ENCODE assay signal across 16 mouse cellular contexts in genomic region chr15:6323577-6323976, GRCm38 (mm10). TPM values are rescaled to one million over a fixed set of nuclear protein-coding genes. Genes with fewer than 3 reads are reported as not detected.
DNase-seq lines count a peak whose midpoint lies in the region; ATAC-seq and TF ChIP-seq lines count a peak whose summit lies in the region.
"Had no signal": no experiment of that assay in that cellular context is flagged by ENCODE, and none has a peak within 500 bp of the region (broad histone marks: within the 10 kb centered on the region; RNA-seq: fewer than 3 reads in every experiment).

No protein-coding gene starts in this region.

- H3K27ac ChIP-seq in forebrain, embryonic 15.5 days (replicated peaks): no peak overlapping the region
- H3K27ac ChIP-seq in forebrain, embryonic 10.5 days: no peak overlapping the region
- no peak overlapping the region for H3K27ac ChIP-seq in lung, postnatal 0 days (ENCODE audit: low read length)
- H3K27ac ChIP-seq in forebrain, embryonic 16.5 days (ENCODE audit: low read length): no peak overlapping the region
- 0 out of 2 replicates have a peak overlapping the region, but pooled peaks have one; percentile 9 for H3K27ac ChIP-seq in limb, embryonic 15.5 days
- H3K27ac ChIP-seq in kidney, adult 2 months (ENCODE audit: insufficient read depth, low read depth, low read length): no peak overlapping the region
- H3K27ac ChIP-seq: embryonic facial prominence, embryonic 15.5 days; midbrain, embryonic 13.5 days had no signal

- H3K4me1 ChIP-seq in forebrain, embryonic 15.5 days: no peaks in the 10 kb centered on the region
- 0 out of 2 replicates have a peak, but pooled peaks cover 3% of the 10 kb centered on the region for H3K4me1 ChIP-seq in forebrain, embryonic 10.5 days
- no peaks in the 10 kb centered on the region for H3K4me1 ChIP-seq in lung, postnatal 0 days (ENCODE audit: insufficient read depth, low read depth, low read length)
- no peaks in the 10 kb centered on the region for H3K4me1 ChIP-seq in forebrain, embryonic 16.5 days (replicated peaks; ENCODE audit: control insufficient read depth, insufficient read depth, low read length)
- peaks cover 21% of the 10 kb centered on the region; the same call in 1 of the 2 replicates for H3K4me1 ChIP-seq in limb, embryonic 15.5 days
- H3K4me1 ChIP-seq in kidney, adult 2 months (ENCODE audit: control insufficient read depth, insufficient read depth, low read length): peaks cover 20% of the 10 kb centered on the region
- H3K4me1 ChIP-seq: midbrain, embryonic 13.5 days had no signal

- no peaks in the 10 kb centered on the region for H3K9me3 ChIP-seq in forebrain, embryonic 15.5 days
- H3K9me3 ChIP-seq in forebrain, embryonic 10.5 days: no peaks in the 10 kb centered on the region
- no peaks in the 10 kb centered on the region for H3K9me3 ChIP-seq in lung, postnatal 0 days (ENCODE audit: low read length)
- no peaks in the 10 kb centered on the region for H3K9me3 ChIP-seq in forebrain, embryonic 16.5 days (ENCODE audit: control insufficient read depth, low read length)
- no peaks in the 10 kb centered on the region for H3K9me3 ChIP-seq in limb, embryonic 15.5 days
- H3K9me3 ChIP-seq: embryonic facial prominence, embryonic 15.5 days; limb, embryonic 13.5 days; midbrain, embryonic 13.5 days had no signal

- TF ChIP-seq POLR2A in kidney, adult 2 months (IDR thresholded peaks at IDR 0.05; ENCODE audit: low read depth, low read length): no peak

- no peak overlapping the region for H3K9ac ChIP-seq in forebrain, embryonic 15.5 days (replicated peaks)
- H3K9ac ChIP-seq in lung, postnatal 0 days (replicated peaks; ENCODE audit: low read depth): no peak overlapping the region
- H3K9ac ChIP-seq in forebrain, embryonic 16.5 days (replicated peaks; ENCODE audit: low read depth, low read length): no peak overlapping the region
- H3K9ac ChIP-seq in limb, embryonic 15.5 days: no peak overlapping the region
- H3K9ac ChIP-seq: embryonic facial prominence, embryonic 15.5 days; limb, embryonic 13.5 days; liver, postnatal 0 days; midbrain, embryonic 13.5 days had no signal

- H3K4me2 ChIP-seq in forebrain, embryonic 15.5 days (replicated peaks): no peak overlapping the region
- H3K4me2 ChIP-seq in lung, postnatal 0 days (replicated peaks; ENCODE audit: low read depth, low read length): no peak overlapping the region
- H3K4me2 ChIP-seq in forebrain, embryonic 16.5 days (ENCODE audit: low read length): no peak overlapping the region
- no peak overlapping the region for H3K4me2 ChIP-seq in limb, embryonic 15.5 days
- H3K4me2 ChIP-seq: embryonic facial prominence, embryonic 15.5 days; limb, embryonic 13.5 days; midbrain, embryonic 13.5 days had no signal

- ATAC-seq in forebrain, embryonic 15.5 days (replicated peaks): peak; percentile 78
- ATAC-seq in lung, postnatal 0 days: no peak
- peak; percentile 85 for ATAC-seq in forebrain, embryonic 16.5 days
- no peak for ATAC-seq in limb, embryonic 15.5 days (ENCODE audit: insufficient number of reproducible peaks, low FRiP score, low TSS enrichment, low read depth)
- ATAC-seq: liver, postnatal 0 days; midbrain, embryonic 13.5 days had no signal

- no peak overlapping the region for H3K4me3 ChIP-seq in forebrain, embryonic 15.5 days
- no peak overlapping the region for H3K4me3 ChIP-seq in forebrain, embryonic 10.5 days
- no peak overlapping the region for H3K4me3 ChIP-seq in lung, postnatal 0 days (ENCODE audit: low read depth, low read length)
- H3K4me3 ChIP-seq in forebrain, embryonic 16.5 days (replicated peaks; ENCODE audit: low read length): no peak overlapping the region
- H3K4me3 ChIP-seq in limb, embryonic 15.5 days: no peak overlapping the region
- no peak overlapping the region for H3K4me3 ChIP-seq in kidney, adult 2 months (ENCODE audit: insufficient read depth, low read depth, low read length)
- H3K4me3 ChIP-seq: embryonic facial prominence, embryonic 15.5 days; limb, embryonic 13.5 days; midbrain, embryonic 13.5 days had no signal

- 62% methylated on average over 7 of the region's 7 CpGs for WGBS in forebrain, embryonic 15.5 days
- WGBS in forebrain, embryonic 10.5 days: 91% methylated on average over 7 of the region's 7 CpGs
- WGBS in lung, postnatal 0 days: 52% methylated on average over 7 of the region's 7 CpGs
- WGBS in forebrain, embryonic 16.5 days: 55% methylated on average over 7 of the region's 7 CpGs
- 34% methylated on average over 7 of the region's 7 CpGs for WGBS in limb, embryonic 15.5 days
- 45% methylated on average over 7 of the region's 7 CpGs for WGBS in kidney, adult 2 months

- no peaks in the 10 kb centered on the region for H3K36me3 ChIP-seq in forebrain, embryonic 15.5 days
- no peaks in the 10 kb centered on the region for H3K36me3 ChIP-seq in forebrain, embryonic 10.5 days (replicated peaks)
- H3K36me3 ChIP-seq in lung, postnatal 0 days (ENCODE audit: insufficient read depth, low read length): no peaks in the 10 kb centered on the region
- no peaks in the 10 kb centered on the region for H3K36me3 ChIP-seq in forebrain, embryonic 16.5 days (ENCODE audit: control insufficient read depth, insufficient read depth)
- no peaks in the 10 kb centered on the region for H3K36me3 ChIP-seq in limb, embryonic 15.5 days
- H3K36me3 ChIP-seq in kidney, adult 2 months (ENCODE audit: control insufficient read depth, insufficient read depth, low read length): no peaks in the 10 kb centered on the region
- H3K36me3 ChIP-seq: embryonic facial prominence, embryonic 15.5 days; limb, embryonic 13.5 days; midbrain, embryonic 13.5 days had no signal

- no peak for TF ChIP-seq CTCF in lung, postnatal 0 days (IDR thresholded peaks at IDR 0.05)
- TF ChIP-seq CTCF in kidney, adult 2 months (conservative IDR thresholded peaks at IDR 0.05; ENCODE audit: insufficient read depth, insufficient read length, low read depth, low read length): no peak

- no peak for TF ChIP-seq EP300 in lung, postnatal 0 days (IDR thresholded peaks at IDR 0.05)

- no peak for DNase-seq in forebrain, embryonic 10.5 days (ENCODE audit: extremely low spot score, low spot score)
- DNase-seq in lung, postnatal 0 days (ENCODE audit: low spot score): peak; percentile 15
- DNase-seq in lung, postnatal 36 days: no peak
- DNase-seq in kidney, adult 2 months: no peak
- DNase-seq in ovary, postnatal 36 days (ENCODE audit: low spot score): no peak
- DNase-seq: adrenal gland, postnatal 14 days; cerebellum, postnatal 25 days; heart, adult 18-20 months; liver, postnatal 0 days; thymus, postnatal 4 days had no signal

- no peaks in the 10 kb centered on the region for H3K27me3 ChIP-seq in forebrain, embryonic 15.5 days
- no peaks in the 10 kb centered on the region for H3K27me3 ChIP-seq in forebrain, embryonic 10.5 days (ENCODE audit: poor library complexity, severe bottlenecking)
- H3K27me3 ChIP-seq in lung, postnatal 0 days (replicated peaks; ENCODE audit: insufficient read depth, low read length): no peaks in the 10 kb centered on the region
- no peaks in the 10 kb centered on the region for H3K27me3 ChIP-seq in forebrain, embryonic 16.5 days (replicated peaks; ENCODE audit: control insufficient read depth, insufficient read depth, low read length)
- H3K27me3 ChIP-seq in limb, embryonic 15.5 days: no peaks in the 10 kb centered on the region
- no peaks in the 10 kb centered on the region for H3K27me3 ChIP-seq in kidney, adult 2 months (replicated peaks; ENCODE audit: control insufficient read depth, insufficient read depth, low read length)
- H3K27me3 ChIP-seq: embryonic facial prominence, embryonic 15.5 days; limb, embryonic 13.5 days; midbrain, embryonic 13.5 days had no signal

RNA-seq across cellular contexts. Expression of gene Dab2, which starts 24.0 kb away (rescaled TPM):
- 10.4 and 11.8 TPM in 2 replicates for polyA plus RNA-seq in forebrain, embryonic 15.5 days (2015; fragmentation: Nextera tagmentation; extraction: Ambion mirVana)
- 33.2 and 33.7 TPM in 2 replicates for polyA plus RNA-seq in forebrain, embryonic 10.5 days (2016; fragmentation: Nextera tagmentation; extraction: Ambion mirVana)
- 20.9 and 25.7 TPM in 2 replicates for polyA plus RNA-seq in lung, postnatal 0 days (2015; fragmentation: Nextera tagmentation; extraction: Ambion mirVana)
- 13.1 and 17.3 TPM in 2 replicates for polyA plus RNA-seq in forebrain, embryonic 16.5 days (2015; fragmentation: Nextera tagmentation; extraction: Ambion mirVana)
- polyA plus RNA-seq in limb, embryonic 15.5 days (2015; fragmentation: Nextera tagmentation; extraction: Ambion mirVana): 84.6 and 87.2 TPM in 2 replicates
- polyA plus RNA-seq in kidney, adult 2 months (2012; rRNA removed): 247 and 281 TPM in 2 replicates

Comparison
In these comparisons a context has a peak if more than half of its experiments do, and no peak if none do; other contexts are left out.
1. ATAC-seq: peak in forebrain, embryonic 15.5 days (single experiment) and forebrain, embryonic 16.5 days (single experiment); none in lung, postnatal 0 days (single experiment) and limb, embryonic 15.5 days (single experiment).